17 mouse cellular contexts compared by ENCODE assay signal in genomic region chr9:51349422-51349821, GRCm38 (mm10). TPM values are rescaled to one million over a fixed set of nuclear protein-coding genes. Genes with fewer than 3 reads are reported as not detected.
"Had no signal": no experiment of that assay in that cellular context is flagged by ENCODE, and none has a peak within 500 bp of the region (broad histone marks: within the 10 kb centered on the region; RNA-seq: fewer than 3 reads in every experiment).

No protein-coding gene starts in this region.

- ATAC-seq: intestine, embryonic 16.5 days; midbrain, embryonic 16.5 days had no signal

- H3K4me1 ChIP-seq: liver, embryonic 15.5 days; midbrain, embryonic 12.5 days; neural tube, embryonic 13.5 days had no signal

- H3K4me2 ChIP-seq: limb, embryonic 13.5 days; liver, embryonic 11.5 days; liver, embryonic 15.5 days; midbrain, embryonic 12.5 days; neural tube, embryonic 13.5 days had no signal

- H3K9ac ChIP-seq: limb, embryonic 13.5 days; liver, embryonic 15.5 days; midbrain, embryonic 12.5 days; neural tube, embryonic 13.5 days had no signal

- H3K4me3 ChIP-seq: limb, embryonic 13.5 days; liver, embryonic 15.5 days; midbrain, embryonic 12.5 days; neural tube, embryonic 13.5 days had no signal

- DNase-seq: kidney, adult 8-10 months; kidney, postnatal 36 days; layer of hippocampus, adult 9-11 months; layer of hippocampus, postnatal 36 days; right cerebral cortex, adult 18-20 months; right cerebral cortex, postnatal 25 days; thymus, adult 2 months; thymus, postnatal 36 days had no signal

- H3K27ac ChIP-seq: limb, embryonic 13.5 days; liver, embryonic 15.5 days; midbrain, embryonic 12.5 days; neural tube, embryonic 13.5 days; stomach, postnatal 0 days had no signal

- H3K27me3 ChIP-seq: limb, embryonic 13.5 days; liver, embryonic 15.5 days; midbrain, embryonic 12.5 days; neural tube, embryonic 13.5 days had no signal

- H3K36me3 ChIP-seq: limb, embryonic 13.5 days; liver, embryonic 15.5 days; midbrain, embryonic 12.5 days; neural tube, embryonic 13.5 days had no signal

- H3K9me3 ChIP-seq: limb, embryonic 13.5 days; liver, embryonic 15.5 days; midbrain, embryonic 12.5 days; neural tube, embryonic 13.5 days had no signal

RNA-seq across cellular contexts. Expression of gene 1810046K07Rik, which starts 20.7 kb away (rescaled TPM):
- polyA plus RNA-seq: intestine, embryonic 16.5 days; kidney, embryonic 16.5 days; liver, embryonic 11.5 days; midbrain, embryonic 12.5 days; midbrain, embryonic 16.5 days; neural tube, embryonic 13.5 days had no signal
